Mouse (Mus musculus): ENCODE results near the gene Ahnak2.

DNA sequence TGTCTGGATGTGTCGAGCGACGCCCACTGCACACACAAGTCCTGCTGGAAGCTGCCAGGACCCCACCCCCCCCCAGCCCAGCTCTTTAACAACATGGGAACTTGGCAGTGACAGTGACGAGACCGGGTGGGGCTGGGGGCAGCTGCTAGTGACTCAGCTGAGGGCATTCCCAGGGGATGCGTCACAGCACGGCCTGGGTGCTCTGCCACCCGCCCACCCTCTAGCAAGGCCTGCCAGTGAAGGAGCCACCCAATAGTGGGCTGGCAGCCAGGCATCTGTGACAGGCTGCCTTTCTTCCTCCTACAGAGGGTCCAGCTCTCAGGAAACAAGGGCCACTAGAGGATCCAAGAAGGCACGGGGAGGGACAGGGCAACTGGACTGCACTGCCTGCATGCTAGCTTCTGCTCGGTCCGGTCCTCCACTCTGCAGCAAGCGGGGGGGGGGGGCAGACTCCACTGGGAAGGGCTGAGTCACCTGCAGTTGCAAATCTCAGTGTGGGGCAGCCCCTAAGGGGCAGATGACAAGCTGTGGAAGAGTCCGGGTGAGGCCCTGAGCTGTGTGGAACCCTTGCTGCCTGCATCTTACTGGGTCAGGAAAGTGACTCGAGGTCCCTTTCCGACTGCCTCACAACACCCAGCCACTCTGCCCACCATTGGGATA is 4.7 kb downstream of the Ahnak2 start:
- TF ChIP-seq POLR2A (IDR thresholded peaks at IDR 0.05; ENCODE audit: borderline replicate concordance, insufficient read depth, low read length) (no peak), CTCF (IDR thresholded peaks at IDR 0.05; ENCODE audit: borderline replicate concordance, insufficient read depth, low read depth, low read length) (no peak)

Measured in cerebellum, adult 2 months (tissue).